Mouse (Mus musculus) mouse embryonic stem cell (cell line): ENCODE results near the gene Slc47a2.

Experiments
- in situ Hi-C, 2 experiments: fragments of 300-500 bp; cut with MboI; formaldehyde crosslinking; loops; 1 replicate in 1 of 2; 3 replicates in 1 of 2; pipeline ENCODE4 v1.14.3; 2019 to 2020; ENCODE audit warnings: low sequenced_read_pairs in 2 of 2, low pct_unique_long_range_greater_than_20kb in 1 of 2, mixed read lengths in 1 of 2; ENCODE audit not compliant: unreplicated experiment in 1 of 2

Slc47a2 gene

GRCm38 (mm10) chr11:61262516-61262915 is 80.1 kb downstream of the Slc47a2 start:
- in situ Hi-C loops, result no loop called here

GRCm38 (mm10) chr11:61259106-61259505 is 83.6 kb downstream of the Slc47a2 start:
- in situ Hi-C loops, result no loop called here

- in situ Hi-C loops, result no loop called here
Observed at GRCm38 (mm10) chr11:61252807-61253206, 89.9 kb downstream of the Slc47a2 start.

- in situ Hi-C loops, result no loop called here
Observed at GRCm38 (mm10) chr11:61251741-61252140, 90.9 kb downstream of the Slc47a2 start.
